Mouse (Mus musculus): Measurements from ENCODE around the gene Prpsap2. TPM values are rescaled to one million over a fixed set of nuclear protein-coding genes. Genes with fewer than 3 reads are reported as not detected.

The Prpsap2 gene
- total RNA-seq, 2 experiments from 2014 or later, result 4.4 to 4.5 TPM

GRCm38 (mm10) chr11:61683907-61684731, 77.8 kb downstream of the Prpsap2 start, which contains the start of gene Fam83g:
Gene Fam83g, plus strand, starts transcription at chr11:61684091.
- DNase-seq, result peak; percentile 62
- Histone ChIP-seq H3K27ac (no peak within 1 kb of the TSS; the same call in 1 of the 2 replicates), H3K4me3 (peak within 1 kb of the TSS; percentile 72)
- no peak for TF ChIP-seq CTCF (IDR thresholded peaks at IDR 0.05)
- intact Hi-C loops (cut with DNase I), result no loop called here

Other genes with a start within 250 kb of the Prpsap2 start
- gene Epn2, start 182.4 kb downstream of the Prpsap2 start, total RNA-seq (2021), result 10 to 100 TPM; 19.7 to 24.7 TPM
- 1 to 10 TPM; 3.2 to 3.3 TPM for gene Grap, start 108.8 kb downstream of the Prpsap2 start, total RNA-seq (2021)
- under 1 TPM; 0.28 to 0.33 TPM for gene Fam83g, start 78.0 kb downstream of the Prpsap2 start, total RNA-seq (2021)
- gene Slc5a10, start 41.3 kb downstream of the Prpsap2 start, total RNA-seq (2021), result not detected
- 10 to 100 TPM; 70.9 to 84.4 TPM for gene Ulk2, start 93.0 kb upstream of the Prpsap2 start, total RNA-seq (2021)
- 10 to 100 TPM in 1 of 2 experiments, 1 to 10 TPM in 1; 9.9 to 11.3 TPM for gene Akap10, start 168.2 kb upstream of the Prpsap2 start, total RNA-seq (2021)
- gene Specc1, start 194.7 kb upstream of the Prpsap2 start, total RNA-seq (2021), result 1 to 10 TPM; 1.5 to 2.3 TPM

Measured in gastrocnemius, adult 2 months (tissue).